Mouse (Mus musculus): ENCODE measurements at regions not wholly inside any gene's neighbourhood (a gene's known extent, or its start where the extent isn't known, plus 50 kb on each side); places are given as distances from the start of the nearest gene placed in this dataset.

- TF ChIP-seq POLR2A (IDR thresholded peaks at IDR 0.05; ENCODE audit: borderline replicate concordance, extremely low read depth, insufficient read depth, insufficient read length, poor library complexity, severe bottlenecking), result no peak
- TF ChIP-seq CTCF (IDR thresholded peaks at IDR 0.05; ENCODE audit: borderline replicate concordance, extremely low read depth, insufficient read depth, insufficient read length), result no peak
Observed at GRCm38 (mm10) chr17:87560923-87561322, 74.9 kb upstream of the Epcam start.
